Mouse (Mus musculus) layer of hippocampus, adult 11-12 months (tissue): ENCODE measurements around the gene Tab1.

Experiments
- DNase-seq: peaks from one replicate; pipeline ENCODE4 v3.0.0; 2022; ENCODE audit warnings: low spot score

The Tab1 gene

GRCm38 (mm10) chr15:80206057-80206565, 73.2 kb downstream of the Tab1 start:
- no peak for DNase-seq

GRCm38 (mm10) chr15:80208446-80208845, 75.5 kb downstream of the Tab1 start:
- no peak for DNase-seq
